Mouse (Mus musculus): ENCODE measurements at regions not wholly inside any gene's neighbourhood (a gene's known extent, or its start where the extent isn't known, plus 50 kb on each side); places are given as distances from the start of the nearest gene placed in this dataset.

DNA sequence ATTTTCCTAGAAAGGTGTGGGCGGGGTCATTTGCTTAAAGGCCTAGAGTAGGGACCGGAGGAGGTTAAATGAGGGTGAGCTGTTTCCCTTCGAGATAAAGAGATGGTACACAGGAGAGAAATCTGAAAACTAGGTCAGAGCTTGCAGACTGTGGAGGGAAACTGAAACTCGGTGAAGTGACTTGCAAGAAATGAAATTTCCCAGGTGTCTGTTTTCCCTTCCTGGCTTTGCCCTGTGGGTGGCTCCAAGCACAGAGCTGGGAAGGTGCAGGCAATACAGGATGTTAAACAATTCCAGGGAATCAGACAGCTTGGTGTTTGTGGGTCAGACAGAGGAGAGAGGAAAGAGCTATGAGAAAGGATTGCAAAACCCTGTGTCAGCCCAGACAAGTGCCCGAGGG, 134.3 kb upstream of the Stmnd1 start:
- POLR2A ChIA-PET, result no interaction called here
- CTCF ChIA-PET, result no interaction called here

DNA sequence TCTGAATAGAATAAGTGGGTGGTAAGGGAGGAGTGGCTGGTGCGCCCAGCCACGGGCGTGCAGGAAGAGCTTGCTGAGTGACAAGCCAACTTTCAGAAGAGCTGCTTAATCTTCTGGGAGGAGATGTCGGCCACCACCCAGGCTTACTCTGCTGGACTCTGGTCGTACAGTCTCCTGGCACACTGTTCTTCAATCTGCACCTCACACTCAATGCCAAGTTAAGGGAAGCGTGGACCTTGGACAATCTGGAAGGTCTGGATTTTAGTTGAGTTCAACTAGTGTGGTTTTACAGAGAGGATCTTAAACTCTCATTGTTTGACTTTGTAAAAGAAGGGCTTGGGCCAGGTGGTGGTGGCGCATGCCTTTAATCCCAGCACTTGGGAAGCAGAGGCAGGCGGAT, 138.1 kb upstream of the Stmnd1 start:
- POLR2A ChIA-PET, result no interaction called here
- CTCF ChIA-PET, result no interaction called here

DNA sequence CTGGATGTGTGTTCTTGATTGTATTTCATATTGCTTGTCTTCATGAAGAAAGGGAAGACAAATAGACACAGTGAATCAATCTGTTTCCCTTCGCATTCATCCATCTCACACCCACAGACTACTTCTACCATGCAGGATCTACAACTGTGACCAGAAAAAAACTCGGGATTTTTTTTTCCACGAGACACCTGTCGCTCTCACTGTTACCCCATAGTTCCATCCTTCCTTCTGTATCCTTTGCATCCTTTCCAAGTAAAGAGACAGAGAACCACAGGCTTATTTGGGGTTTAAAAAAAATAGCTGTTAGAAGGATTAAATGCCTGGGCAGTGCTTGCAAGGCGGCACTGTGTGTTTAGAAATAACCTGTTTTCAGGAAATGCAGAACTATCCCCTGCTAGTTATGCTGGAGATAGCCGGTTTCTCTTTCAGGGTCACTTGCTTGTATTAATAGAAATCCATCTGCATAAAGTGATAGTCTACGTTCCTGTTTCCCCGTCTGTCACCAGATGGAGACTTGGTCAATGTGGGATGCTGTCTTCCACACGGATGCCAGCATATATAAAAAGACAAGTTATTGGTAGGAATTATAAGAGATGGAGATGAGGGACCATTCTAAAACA, 144.2 kb upstream of the Stmnd1 start:
- POLR2A ChIA-PET, result no interaction called here
- CTCF ChIA-PET, result no interaction called here

DNA sequence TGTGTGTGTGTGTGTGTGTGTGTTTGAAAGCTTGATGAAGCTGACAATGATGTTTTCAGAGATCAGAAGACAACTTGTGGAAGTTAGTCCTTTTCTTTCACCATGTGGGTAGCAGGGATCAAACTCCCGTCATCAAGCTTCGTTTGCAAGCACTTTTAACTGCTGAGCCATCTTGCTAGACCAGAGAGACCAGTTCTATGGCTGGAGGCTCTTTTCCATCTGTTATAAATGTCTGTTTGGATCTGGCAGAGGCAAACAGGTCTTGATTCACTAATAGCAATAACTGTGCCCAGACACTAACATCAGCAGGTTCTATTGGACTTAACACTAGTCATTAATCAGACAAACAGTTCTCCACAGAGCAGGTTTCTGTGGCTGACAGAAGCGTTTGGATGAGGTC, 150.1 kb upstream of the Stmnd1 start:
- POLR2A ChIA-PET, result interaction anchor here in 1 of 4 experiments (0.7 kb wide), 1 partner anchor 268 kb away, joined by 3 read pairs; no protein-coding TSS in a partner anchor
- CTCF ChIA-PET, result interaction anchor here in 1 of 4 experiments (0.7 kb wide), 1 partner anchor 1171 kb away, joined by 4 read pairs; no protein-coding TSS in a partner anchor

DNA sequence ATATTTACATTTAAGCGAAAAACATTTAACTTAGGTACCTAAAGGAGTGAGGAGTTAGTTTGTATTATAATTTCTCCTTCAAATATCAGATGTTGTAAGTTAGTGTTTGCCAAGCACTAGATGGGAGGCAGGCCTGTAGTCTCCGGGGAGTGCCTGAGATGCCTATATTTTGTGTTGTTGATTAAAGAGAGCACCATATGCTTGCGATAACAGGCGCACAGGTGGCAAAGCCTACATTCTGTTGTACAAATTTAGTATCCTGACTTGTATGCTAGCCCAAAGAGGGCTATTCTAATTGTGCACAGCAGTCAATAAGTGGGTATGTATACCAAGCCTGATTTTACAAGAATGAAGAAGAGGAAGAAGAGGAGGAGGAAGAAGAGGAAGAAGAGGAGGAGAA, 151.8 kb upstream of the Atxn1 start:
- POLR2A ChIA-PET, result no interaction called here

DNA sequence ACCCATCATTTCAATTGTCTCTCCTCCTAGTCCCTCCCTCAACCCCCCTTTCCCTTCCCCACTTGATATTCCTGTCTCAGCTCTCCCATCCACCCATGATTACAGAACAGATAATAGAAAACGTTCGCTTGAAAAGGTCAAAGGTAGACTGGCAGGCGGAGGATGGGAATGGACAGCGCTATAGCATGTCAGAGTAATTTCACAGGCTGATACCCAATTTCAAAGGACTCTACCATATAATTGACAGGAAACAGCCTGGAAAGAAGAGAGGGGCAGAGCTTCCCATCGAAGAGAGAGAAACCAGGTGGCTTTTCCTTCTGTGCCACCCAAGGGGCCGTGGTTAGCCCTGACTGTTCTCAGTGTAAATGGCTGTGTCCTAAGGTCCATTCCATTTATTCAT, 140.2 kb upstream of the Atxn1 start:
- CTCF ChIA-PET, result no interaction called here
- POLR2A ChIA-PET, result no interaction called here

More for the DNA sequence above, 151.8 kb upstream of the Atxn1 start:
- CTCF ChIA-PET, result no interaction called here

DNA sequence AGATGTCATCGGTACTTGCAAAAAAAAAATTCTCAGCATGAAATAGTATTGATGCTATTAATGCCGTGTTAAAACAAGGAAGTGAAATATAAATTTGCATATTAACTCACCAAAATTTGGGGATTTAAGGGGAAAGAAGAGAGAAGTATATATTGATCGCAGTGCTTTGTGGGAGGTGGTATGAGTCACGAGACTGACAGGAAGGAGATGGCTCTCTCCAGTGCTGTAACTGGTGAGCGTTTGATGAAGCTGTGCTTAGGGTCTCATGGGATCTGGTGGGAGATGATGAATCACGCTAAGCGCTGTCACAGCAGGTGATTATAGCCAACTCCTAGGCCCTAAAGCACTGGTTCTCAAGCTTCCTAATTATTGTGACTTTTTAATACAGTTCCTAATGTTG, 133.8 kb upstream of the Atxn1 start:
- ChIA-PET POLR2A (no interaction called here), CTCF (no interaction called here)

DNA sequence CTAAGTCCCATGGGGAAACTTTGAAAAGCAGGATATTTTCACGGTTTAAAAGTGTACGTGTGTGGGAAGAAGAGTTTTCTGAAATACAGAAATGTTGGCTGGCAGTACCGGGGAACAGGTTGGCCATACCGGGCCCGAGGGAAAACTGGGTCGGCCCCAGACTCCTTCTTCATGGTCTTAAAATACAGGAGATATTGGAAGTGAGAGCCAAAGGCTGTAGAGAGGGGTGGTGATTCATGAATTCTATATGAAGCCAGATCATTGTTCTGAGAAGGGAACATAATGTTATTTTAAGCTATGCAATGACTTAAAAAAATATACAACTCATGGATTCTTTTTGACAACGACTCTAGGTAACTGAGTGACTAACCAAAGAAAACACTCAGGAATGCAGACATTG, 133.3 kb upstream of the Atxn1 start:
- POLR2A ChIA-PET, result no interaction called here
- CTCF ChIA-PET, result no interaction called here

DNA sequence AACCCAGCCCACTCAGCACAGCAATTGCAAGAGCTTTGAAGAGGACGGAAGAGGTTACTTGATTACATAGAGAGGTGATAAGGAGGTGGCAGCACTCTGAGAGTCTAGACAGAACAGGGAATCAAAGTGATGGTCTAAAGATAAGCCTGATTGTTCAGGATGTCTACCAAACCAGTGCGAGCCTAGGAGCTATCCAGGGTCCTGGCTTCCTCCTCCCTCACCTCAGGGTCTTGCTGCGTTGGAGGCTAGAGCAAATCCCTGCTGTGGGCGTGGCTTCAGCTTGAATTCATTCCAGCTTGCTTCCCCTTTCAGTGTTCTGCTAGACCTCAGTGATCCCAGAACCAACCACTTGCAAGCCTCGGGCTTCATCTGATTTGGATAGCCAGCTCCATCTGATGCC, 132.2 kb upstream of the Atxn1 start:
- POLR2A ChIA-PET, result interaction anchor here in 1 of 4 experiments (0.7 kb wide), 1 partner anchor 86 kb away, joined by 4 read pairs; no protein-coding TSS in a partner anchor
- CTCF ChIA-PET, result interaction anchor here in 3 of 4 experiments (0.6 to 1.4 kb wide), 3 partner anchors 65 to 123 kb away, joined by 3 to 4 read pairs (median 3); no protein-coding TSS in a partner anchor

DNA sequence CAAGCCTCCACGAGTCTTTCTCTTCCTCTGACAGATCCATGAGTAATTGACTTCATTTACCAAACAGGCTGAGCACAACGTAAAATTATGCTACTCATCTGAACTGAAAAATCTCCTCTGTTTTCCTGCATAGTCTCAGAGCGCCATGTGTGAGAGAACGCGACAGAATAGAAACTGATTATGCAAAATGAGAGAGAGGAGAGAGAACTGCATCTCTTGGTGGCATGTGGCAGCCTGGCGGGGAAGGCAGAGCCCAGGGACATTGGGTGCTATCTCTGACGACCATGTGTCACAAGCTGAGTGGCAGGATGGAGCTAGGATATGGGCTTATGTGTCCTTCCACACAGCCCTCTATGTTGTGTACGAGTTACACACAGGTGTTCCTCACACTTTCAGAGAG, 131.6 kb upstream of the Atxn1 start:
- CTCF ChIA-PET, result interaction anchor here in 3 of 4 experiments (0.6 to 1.4 kb wide), 4 partner anchors 65 to 130 kb away, joined by 3 to 9 read pairs (median 4); no protein-coding TSS in a partner anchor

DNA sequence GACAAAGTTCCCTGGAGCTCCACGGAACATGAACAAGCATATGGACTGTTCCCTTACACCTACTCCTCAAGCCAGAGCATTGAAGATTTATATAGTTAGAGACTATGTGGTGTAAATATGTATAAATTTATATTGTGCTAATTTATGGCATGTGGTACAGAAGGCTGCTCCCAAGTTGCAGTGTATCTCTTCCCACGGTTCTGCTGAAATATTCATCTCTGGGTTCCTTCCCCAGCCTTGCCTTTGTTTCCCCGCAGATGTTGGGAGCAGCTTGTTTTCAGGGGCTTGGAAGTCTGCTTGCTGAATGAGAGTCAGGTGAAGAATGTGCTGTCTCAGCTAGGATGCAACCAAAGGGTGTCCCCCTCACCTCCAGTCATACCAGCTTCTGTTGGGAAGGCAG, 128.0 kb upstream of the Atxn1 start:
- ChIA-PET CTCF (interaction anchor here in 1 of 4 experiments (1.5 kb wide), 1 partner anchor 69 kb away, joined by 3 read pairs; no protein-coding TSS in a partner anchor), POLR2A (interaction anchor here in 1 of 4 experiments (1.1 kb wide), 1 partner anchor 9 kb away, joined by 3 read pairs; no protein-coding TSS in a partner anchor)

More for the DNA sequence above, 131.6 kb upstream of the Atxn1 start:
- POLR2A ChIA-PET, result interaction anchor here in 1 of 4 experiments (0.7 kb wide), 1 partner anchor 86 kb away, joined by 4 read pairs; no protein-coding TSS in a partner anchor

DNA sequence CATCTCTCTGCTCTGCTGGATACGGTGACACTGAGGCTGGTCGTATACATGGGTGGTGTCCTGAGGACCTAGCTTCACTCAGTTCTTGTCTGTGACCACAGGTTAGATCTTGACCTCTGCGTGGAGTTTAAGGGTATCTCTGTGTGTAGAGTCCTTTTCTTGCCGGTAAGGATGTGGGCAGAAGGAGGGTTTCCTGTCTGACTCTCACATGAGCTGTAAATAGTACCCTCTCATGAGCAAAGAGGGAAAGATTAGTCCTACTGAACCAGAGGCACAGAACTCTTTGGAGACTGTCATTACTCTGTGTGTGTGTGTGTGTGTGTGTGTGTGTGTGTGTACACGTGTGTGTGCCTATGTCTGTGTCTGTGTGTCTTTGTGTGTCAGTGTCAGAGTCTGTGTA, 126.3 kb upstream of the Atxn1 start:
- ChIA-PET POLR2A (no interaction called here), CTCF (interaction anchor here in 1 of 4 experiments (1.5 kb wide), 1 partner anchor 71 kb away, joined by 3 read pairs; no protein-coding TSS in a partner anchor)

DNA sequence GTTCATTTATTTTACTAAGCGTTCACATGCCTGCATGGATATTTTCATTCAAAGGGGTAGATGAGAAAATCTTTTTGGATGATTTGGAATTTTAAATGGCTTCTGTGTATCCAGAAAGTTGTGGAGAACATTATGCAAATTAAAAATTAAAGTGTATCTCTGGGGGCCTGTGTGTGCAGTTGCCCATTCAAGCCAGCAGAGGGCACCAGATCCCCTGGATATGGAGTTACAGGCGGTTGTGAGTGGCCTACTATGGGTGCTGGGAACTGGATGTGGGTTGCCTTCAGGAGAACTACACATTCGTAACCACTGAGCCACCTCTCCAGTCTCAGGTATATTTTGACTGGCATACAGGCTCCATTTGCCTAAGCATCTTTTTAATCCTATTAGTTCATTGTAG, 123.4 kb upstream of the Atxn1 start:
- ChIA-PET POLR2A (no interaction called here), CTCF (no interaction called here)

DNA sequence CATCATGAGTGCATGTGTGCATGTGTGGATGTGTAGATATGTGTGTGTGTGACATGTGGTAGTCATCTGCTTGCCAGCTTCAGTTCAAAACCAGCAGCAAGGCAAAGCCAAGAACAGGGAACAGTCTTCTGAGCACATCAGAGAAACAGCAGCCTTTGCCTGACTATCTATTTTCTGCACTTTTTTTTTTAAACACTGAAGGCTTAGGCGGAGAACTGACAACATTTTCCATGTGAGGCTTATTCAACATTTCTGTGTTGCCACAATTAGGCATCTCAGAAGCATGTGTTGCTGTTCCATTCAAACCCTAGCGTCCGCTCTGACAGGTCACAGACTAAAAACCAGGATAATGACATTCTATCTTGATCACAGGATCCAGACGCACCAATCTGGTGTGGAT, 122.9 kb upstream of the Atxn1 start:
- ChIA-PET CTCF (no interaction called here), POLR2A (no interaction called here)

DNA sequence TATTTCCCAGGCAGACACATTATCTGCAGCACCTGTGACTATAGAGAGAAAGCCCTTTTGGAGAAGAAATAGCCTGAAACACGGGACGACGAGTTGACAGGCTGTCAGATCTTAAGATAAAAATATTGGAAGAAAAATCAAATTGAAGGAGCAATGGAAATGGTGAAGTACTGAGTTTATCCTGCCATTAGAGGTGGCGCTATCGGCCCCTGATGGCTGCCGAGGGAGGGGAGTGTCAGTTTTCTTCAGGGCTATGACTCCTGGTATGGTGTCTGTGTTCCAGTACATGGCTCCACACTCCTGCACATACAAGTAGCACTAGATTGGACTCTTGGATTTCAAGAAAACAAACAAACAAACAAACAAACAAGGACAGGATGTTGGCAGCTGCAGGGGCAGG, 112.1 kb upstream of the Atxn1 start:
- CTCF ChIA-PET, result interaction anchor here in 1 of 4 experiments (0.8 kb wide), 1 partner anchor 100 kb away, joined by 3 read pairs; no protein-coding TSS in a partner anchor
- POLR2A ChIA-PET, result no interaction called here

DNA sequence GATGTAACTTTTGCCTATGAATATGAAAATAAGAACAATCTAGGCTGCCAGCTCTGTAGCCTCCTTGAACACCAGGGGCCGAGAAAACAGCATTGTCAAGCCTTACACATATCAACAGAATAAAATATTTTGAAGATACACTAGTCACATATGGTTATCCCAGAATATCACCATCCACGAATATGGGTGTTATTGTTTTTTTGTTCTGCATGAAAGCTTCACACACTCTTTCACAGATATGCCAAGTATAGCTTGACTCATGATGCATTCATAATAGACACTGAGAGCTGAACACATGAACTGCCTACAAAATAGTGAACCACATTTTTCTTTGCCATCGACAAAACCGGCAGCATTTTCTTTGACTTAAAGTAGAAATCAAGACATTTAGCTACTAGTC, 106.9 kb upstream of the Atxn1 start:
- POLR2A ChIA-PET, result interaction anchor here in 1 of 4 experiments (1.0 kb wide), 1 partner anchor 12 kb away, joined by 4 read pairs; no protein-coding TSS in a partner anchor
- CTCF ChIA-PET, result no interaction called here

DNA sequence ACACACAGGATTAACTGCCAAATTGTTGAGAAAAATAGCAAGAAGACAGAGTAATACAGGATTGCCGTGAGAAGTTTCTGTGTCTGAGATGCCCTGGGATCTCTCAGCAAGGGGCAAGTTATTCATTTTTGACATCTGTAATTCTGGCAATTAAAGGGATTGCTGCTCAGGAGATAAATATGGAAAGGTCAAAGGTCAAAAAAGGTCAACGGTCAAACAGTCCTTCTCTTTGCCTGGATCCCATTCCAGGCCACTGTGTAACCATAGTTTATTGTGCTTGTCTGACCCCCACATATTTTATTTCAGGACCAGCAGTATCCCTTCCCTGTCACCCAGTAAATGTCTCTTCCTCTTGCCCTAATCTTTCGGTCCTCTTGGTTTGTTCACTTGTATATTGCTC, 104.8 kb upstream of the Atxn1 start:
- CTCF ChIA-PET, result no interaction called here
- POLR2A ChIA-PET, result no interaction called here

DNA sequence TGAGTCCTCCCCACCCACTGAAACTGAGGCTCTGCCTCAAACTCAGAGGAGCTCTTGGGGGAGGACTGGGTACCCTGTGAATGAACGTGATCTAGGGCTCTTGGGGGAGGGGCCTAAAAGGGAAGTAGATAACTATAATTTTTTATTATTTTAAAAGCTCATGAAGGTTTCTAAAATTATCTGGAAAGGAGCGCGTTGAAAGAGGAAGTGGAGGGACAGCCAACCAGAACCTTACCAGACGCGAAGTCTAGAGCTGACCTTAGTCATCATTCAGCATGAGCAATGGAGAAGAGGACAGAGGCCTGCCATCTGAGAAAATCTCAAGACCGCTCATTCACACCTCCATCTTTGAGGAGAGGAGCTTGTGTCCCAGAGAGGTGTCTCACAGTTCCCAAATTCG, 98.0 kb upstream of the Atxn1 start:
- CTCF ChIA-PET, result no interaction called here
- POLR2A ChIA-PET, result no interaction called here

DNA sequence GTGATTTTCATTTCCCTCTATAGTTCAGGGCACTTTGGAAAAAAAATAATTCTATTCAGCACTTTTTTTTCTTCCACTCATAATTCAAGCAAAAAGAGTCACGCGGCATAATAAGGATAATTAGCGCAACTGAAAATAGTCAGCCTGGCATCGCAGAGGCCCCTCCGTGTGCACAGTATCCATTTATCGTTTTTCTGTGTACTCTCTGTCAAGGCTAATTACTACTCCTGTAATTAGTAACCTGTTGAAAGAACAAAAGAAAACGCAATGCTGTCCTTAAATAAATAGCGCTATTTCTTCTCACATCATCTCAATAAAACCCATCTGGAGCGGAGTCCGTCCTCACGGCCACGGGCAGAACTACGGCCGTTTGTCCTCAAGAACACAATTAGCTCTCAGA, 95.1 kb upstream of the Atxn1 start:
- CTCF ChIA-PET, result no interaction called here
- POLR2A ChIA-PET, result interaction anchor here in 1 of 4 experiments (1.7 to 2.0 kb wide), 2 partner anchors 11 to 53 kb away, joined by 3 to 4 read pairs; no protein-coding TSS in a partner anchor

DNA sequence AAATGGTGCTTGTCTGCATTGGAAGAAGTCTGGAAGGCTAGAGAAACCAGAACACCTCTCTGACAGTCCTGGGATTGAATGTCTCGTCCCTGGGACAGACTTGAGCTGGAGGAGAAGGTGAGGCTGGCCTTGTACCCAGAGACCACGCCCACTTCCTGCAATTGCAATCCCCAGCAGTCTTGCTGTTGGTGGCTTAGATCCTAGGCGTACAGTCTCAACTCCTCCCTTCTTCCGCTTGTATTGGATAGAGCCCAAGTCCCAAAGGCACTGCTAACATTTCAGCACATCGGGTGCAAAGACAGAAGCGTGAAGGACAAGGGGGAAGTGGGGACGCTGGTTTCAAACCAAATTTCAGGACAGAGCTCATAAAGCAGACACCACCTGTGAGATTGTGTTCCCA, 94.1 kb upstream of the Atxn1 start:
- POLR2A ChIA-PET, result interaction anchor here in 3 of 4 experiments (0.6 to 2.0 kb wide), 5 partner anchors 12 to 52 kb away, joined by 3 to 4 read pairs (median 3); no protein-coding TSS in a partner anchor
- CTCF ChIA-PET, result interaction anchor here in 2 of 4 experiments (0.6 to 1.1 kb wide), 4 partner anchors 82 to 199 kb away, joined by 3 read pairs; no protein-coding TSS in a partner anchor

DNA sequence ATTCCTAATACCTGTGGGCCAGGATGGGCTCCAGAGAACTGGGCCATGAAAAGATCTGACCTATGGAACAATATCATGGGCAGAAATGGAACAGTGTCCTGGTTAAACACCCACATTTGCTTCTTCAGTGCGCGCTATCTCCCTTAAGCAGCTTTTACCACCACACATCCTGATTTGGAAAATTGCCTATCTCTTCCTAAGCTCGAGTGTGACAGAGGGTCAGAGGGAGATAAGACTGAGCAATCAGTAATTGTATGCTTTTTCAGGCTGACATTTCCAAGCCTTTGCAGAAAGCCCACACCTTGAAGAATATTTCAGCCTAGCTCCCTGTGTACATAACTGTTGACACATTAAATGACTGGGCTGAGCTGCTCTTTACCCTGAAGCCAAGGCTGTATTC, 93.5 kb upstream of the Atxn1 start:
- POLR2A ChIA-PET, result interaction anchor here in 3 of 4 experiments (0.5 to 2.0 kb wide), 6 partner anchors 13 to 669 kb away, joined by 3 to 4 read pairs (median 3); partner anchors contain the start of gene Mylip (in 1 of the 3)

More for the DNA sequence above, 93.5 kb upstream of the Atxn1 start:
- CTCF ChIA-PET, result interaction anchor here in 2 of 4 experiments (0.5 to 1.1 kb wide), 6 partner anchors 9 to 199 kb away, joined by 3 read pairs; no protein-coding TSS in a partner anchor
